Mouse (Mus musculus): Measurements from ENCODE around the gene Elk4.

- TF ChIP-seq CTCF (IDR thresholded peaks at IDR 0.05; ENCODE audit: low read depth), result no peak
- no peak for TF ChIP-seq EP300 (IDR thresholded peaks at IDR 0.05; ENCODE audit: low read depth)
These were observed 4.4 kb downstream of the Elk4 start for GRCm38 (mm10) chr1:132011785-132012184.

All from liver, embryonic 14.5 days (tissue).